Mouse (Mus musculus) intestine, embryonic 15.5 days (tissue): ENCODE results near the gene Egfl8. TPM values are rescaled to one million over a fixed set of nuclear protein-coding genes. Genes with fewer than 3 reads are reported as not detected.
A peak's percentile ranks its signal among the peaks of the same experiment; 100 is the strongest.

Source experiments
- ATAC-seq: fragments of 200-750 bp; cut with Nextera tagmentation; 2 replicates; pipeline ENCODE4 v1.8.0; 2017; ENCODE audit warnings: moderate TSS enrichment, moderate library complexity
- H3K27ac ChIP-seq: fragments of 300-500 bp; sonication (generic); 2 replicates; pipeline ENCODE4 v1.5.1; 2015; ENCODE audit warnings: mild to moderate bottlenecking, inconsistent platforms
- H3K27me3 ChIP-seq: fragments of 300-500 bp; sonication (generic); replicated peaks from 2 replicates; pipeline ENCODE4 v1.6.1; 2015; ENCODE audit warnings: inconsistent platforms
- H3K36me3 ChIP-seq: fragments of 300-500 bp; sonication (generic); 2 replicates; pipeline ENCODE4 v1.6.1; 2015; ENCODE audit warnings: inconsistent platforms
- H3K4me1 ChIP-seq: fragments of 300-500 bp; sonication (generic); replicated peaks from 2 replicates; pipeline ENCODE4 v1.6.1; 2015; ENCODE audit warnings: inconsistent platforms
- H3K4me2 ChIP-seq: fragments of 300-500 bp; sonication (generic); replicated peaks from 2 replicates; pipeline ENCODE4 v1.6.1; 2015; ENCODE audit warnings: mild to moderate bottlenecking, inconsistent platforms
- H3K4me3 ChIP-seq: fragments of 300-500 bp; sonication (generic); replicated peaks from 2 replicates; pipeline ENCODE4 v1.5.1; 2015; ENCODE audit warnings: inconsistent platforms
- H3K9ac ChIP-seq: fragments of 300-500 bp; sonication (generic); 2 replicates; pipeline ENCODE4 v1.6.1; 2015; ENCODE audit warnings: inconsistent platforms
- H3K9me3 ChIP-seq: fragments of 300-500 bp; sonication (generic); 2 replicates; pipeline ENCODE4 v1.6.1; 2016; ENCODE audit warnings: inconsistent platforms
- WGBS: fragments of 180-500 bp; shearing (Covaris S2); methylation state at CpG from one replicate; pipeline ENCODE4 v1.1.7; 2015; 5-methylcytosine and 5-hydroxymethylcytosine counted together
- polyA plus RNA-seq: library from polyadenylated mRNA; unstranded; fragments of >200 nt; fragmentation: Nextera tagmentation; extraction: Ambion mirVana; gene quantifications from 2 replicates; pipeline ENCODE4 v1.2.1, GENCODE M21; 2015

Gene Egfl8
- polyA plus RNA-seq, 1 experiment from 2014 or later: 3.0 TPM

- Histone ChIP-seq H3K4me3 (no peak overlapping the region), H3K27ac (no peak overlapping the region), H3K9ac (no peak overlapping the region), H3K36me3 (peaks cover 21% of the 10 kb centered on the region; the same call in 1 of the 2 replicates), H3K4me2 (no peak overlapping the region), H3K27me3 (peaks cover 3% of the 10 kb centered on the region), H3K4me1 (peaks cover 20% of the 10 kb centered on the region), H3K9me3 (no peaks in the 10 kb centered on the region)
- WGBS: 92% methylated on average over 3 of the region's 3 CpGs
- ATAC-seq: no peak
Observed at GRCm38 (mm10) chr17:34624981-34625380, 9.2 kb upstream of the Egfl8 start.

- H3K27ac ChIP-seq: no peak overlapping the region
- H3K9me3 ChIP-seq: no peaks in the 10 kb centered on the region
- peaks cover 11% of the 10 kb centered on the region for H3K4me1 ChIP-seq
- H3K36me3 ChIP-seq: peaks cover 21% of the 10 kb centered on the region; the same call in 1 of the 2 replicates
- no peak overlapping the region for H3K4me2 ChIP-seq
- ATAC-seq: no peak
- no peak overlapping the region for H3K4me3 ChIP-seq
- no peak overlapping the region for H3K9ac ChIP-seq
- H3K27me3 ChIP-seq: no peaks in the 10 kb centered on the region
- 84% methylated on average over 9 of the region's 9 CpGs for WGBS
Observed at GRCm38 (mm10) chr17:34623161-34623560, 7.4 kb upstream of the Egfl8 start.

- Histone ChIP-seq H3K9me3 (no peaks in the 10 kb centered on the region), H3K4me3 (no peak overlapping the region), H3K27ac (peak overlapping the region; percentile 20; the same call in 1 of the 2 replicates), H3K36me3 (peaks cover 21% of the 10 kb centered on the region), H3K4me2 (no peak overlapping the region), H3K4me1 (peaks cover 3% of the 10 kb centered on the region), H3K9ac (no peak overlapping the region), H3K27me3 (no peaks in the 10 kb centered on the region)
- WGBS: 67% methylated on average over 8 of the region's 8 CpGs
- 0 out of 2 replicates have a peak, but pooled peaks have one; percentile 21 for ATAC-seq
Observed at GRCm38 (mm10) chr17:34621006-34621405, 5.2 kb upstream of the Egfl8 start.

- H3K4me2 ChIP-seq: no peak overlapping the region
- H3K4me1 ChIP-seq: 0 out of 2 replicates have a peak, but pooled peaks cover 2% of the 10 kb centered on the region
- WGBS: 20% methylated on average over 6 of the region's 6 CpGs
- no peaks in the 10 kb centered on the region for H3K27me3 ChIP-seq
- no peak overlapping the region for H3K9ac ChIP-seq
- H3K4me3 ChIP-seq: no peak overlapping the region
- H3K9me3 ChIP-seq: no peaks in the 10 kb centered on the region
- ATAC-seq: peak; percentile 37
- H3K27ac ChIP-seq: no peak overlapping the region
- H3K36me3 ChIP-seq: peaks cover 27% of the 10 kb centered on the region
Observed at GRCm38 (mm10) chr17:34618999-34619398, 3.2 kb upstream of the Egfl8 start.

GRCm38 (mm10) chr17:34613830-34614229, 1.9 kb downstream of the Egfl8 start:
- 0 out of 2 replicates have a peak, but pooled peaks cover 2% of the 10 kb centered on the region for H3K4me1 ChIP-seq
- no peaks in the 10 kb centered on the region for H3K27me3 ChIP-seq
- ATAC-seq: no peak
- no peak overlapping the region for H3K4me2 ChIP-seq
- no peak overlapping the region for H3K9ac ChIP-seq
- no peak overlapping the region for H3K4me3 ChIP-seq
- H3K9me3 ChIP-seq: no peaks in the 10 kb centered on the region
- H3K27ac ChIP-seq: no peak overlapping the region
- H3K36me3 ChIP-seq: peaks cover 42% of the 10 kb centered on the region
- whole genome bisulfite sequencing: 93% methylated on average over 10 of the region's 10 CpGs

- H3K27ac ChIP-seq: no peak overlapping the region
- H3K27me3 ChIP-seq: no peaks in the 10 kb centered on the region
- H3K36me3 ChIP-seq: peaks cover 42% of the 10 kb centered on the region
- no peak overlapping the region for H3K4me2 ChIP-seq
- ATAC-seq: no peak
- 87% methylated on average over 11 of the region's 11 CpGs for WGBS
- no peaks in the 10 kb centered on the region for H3K9me3 ChIP-seq
- no peak overlapping the region for H3K9ac ChIP-seq
- H3K4me1 ChIP-seq: 0 out of 2 replicates have a peak, but pooled peaks cover 6% of the 10 kb centered on the region
- no peak overlapping the region for H3K4me3 ChIP-seq
Observed at GRCm38 (mm10) chr17:34613054-34613645, 2.6 kb downstream of the Egfl8 start.

- H3K36me3 ChIP-seq: peaks cover 42% of the 10 kb centered on the region
- WGBS: 93% methylated on average over 8 of the region's 8 CpGs
- H3K27me3 ChIP-seq: no peaks in the 10 kb centered on the region
- H3K9me3 ChIP-seq: no peaks in the 10 kb centered on the region
- no peak overlapping the region for H3K4me3 ChIP-seq
- no peak for ATAC-seq
- no peak overlapping the region for H3K4me2 ChIP-seq
- peaks cover 21% of the 10 kb centered on the region for H3K4me1 ChIP-seq
- no peak overlapping the region for H3K27ac ChIP-seq
- H3K9ac ChIP-seq: no peak overlapping the region
Observed at GRCm38 (mm10) chr17:34611050-34611449, 4.7 kb downstream of the Egfl8 start.

- 78% methylated on average over 7 of the region's 7 CpGs for WGBS
- no peaks in the 10 kb centered on the region for H3K9me3 ChIP-seq
- H3K4me3 ChIP-seq: no peak overlapping the region
- no peak overlapping the region for H3K27ac ChIP-seq
- H3K9ac ChIP-seq: no peak overlapping the region
- peaks cover 29% of the 10 kb centered on the region for H3K4me1 ChIP-seq
- peaks cover 24% of the 10 kb centered on the region for H3K36me3 ChIP-seq
- no peaks in the 10 kb centered on the region for H3K27me3 ChIP-seq
- H3K4me2 ChIP-seq: no peak overlapping the region
- no peak for ATAC-seq
Observed at GRCm38 (mm10) chr17:34607997-34608396, 7.8 kb downstream of the Egfl8 start.

- Histone ChIP-seq H3K27ac (peak overlapping the region; percentile 91), H3K9ac (peak overlapping the region; percentile 95), H3K9me3 (no peaks in the 10 kb centered on the region), H3K4me2 (peak overlapping the region; percentile 91), H3K4me3 (peak overlapping the region; percentile 88), H3K27me3 (no peaks in the 10 kb centered on the region), H3K36me3 (peaks cover 14% of the 10 kb centered on the region), H3K4me1 (peaks cover 39% of the 10 kb centered on the region)
- no peak; the same call in 1 of the 2 replicates for ATAC-seq
- WGBS: 12% methylated on average over 32 of the region's 32 CpGs
Observed at GRCm38 (mm10) chr17:34606186-34607039, 9.4 kb downstream of the Egfl8 start.

GRCm38 (mm10) chr17:34605609-34606008, 10.2 kb downstream of the Egfl8 start:
- WGBS: under 1% methylated on average over 27 of the region's 30 CpGs
- H3K4me1 ChIP-seq: peaks cover 39% of the 10 kb centered on the region
- peak overlapping the region; percentile 95 for H3K9ac ChIP-seq
- H3K36me3 ChIP-seq: peaks cover 11% of the 10 kb centered on the region
- peak overlapping the region; percentile 88 for H3K4me3 ChIP-seq
- peak overlapping the region; percentile 91 for H3K27ac ChIP-seq
- H3K27me3 ChIP-seq: no peaks in the 10 kb centered on the region
- H3K4me2 ChIP-seq: peak overlapping the region; percentile 91
- peak; percentile 60 for ATAC-seq
- H3K9me3 ChIP-seq: no peaks in the 10 kb centered on the region

GRCm38 (mm10) chr17:34604511-34605237, 11.1 kb downstream of the Egfl8 start:
- peak overlapping the region; percentile 91 for H3K27ac ChIP-seq
- no peak; the same call in 1 of the 2 replicates for ATAC-seq
- no peaks in the 10 kb centered on the region for H3K9me3 ChIP-seq
- peak overlapping the region; percentile 88 for H3K4me3 ChIP-seq
- peaks cover 42% of the 10 kb centered on the region for H3K4me1 ChIP-seq
- 13% methylated on average over 24 of the region's 24 CpGs for WGBS
- H3K27me3 ChIP-seq: no peaks in the 10 kb centered on the region
- H3K4me2 ChIP-seq: peak overlapping the region; percentile 91
- H3K36me3 ChIP-seq: peaks cover 16% of the 10 kb centered on the region
- H3K9ac ChIP-seq: peak overlapping the region; percentile 95

GRCm38 (mm10) chr17:34604061-34604508, 11.7 kb downstream of the Egfl8 start, which contains the start of gene Agpat1:
Gene Agpat1, plus strand, starts transcription at chr17:34604262.
- peak within 1 kb of the TSS; percentile 91 for H3K27ac ChIP-seq
- peak within 1 kb of the TSS; percentile 91 for H3K4me2 ChIP-seq
- peak; percentile 89 for ATAC-seq
- H3K36me3 ChIP-seq: peaks cover 16% of the 10 kb centered on the region
- no peaks in the 10 kb centered on the region for H3K9me3 ChIP-seq
- peaks cover 45% of the 10 kb centered on the region for H3K4me1 ChIP-seq
- H3K9ac ChIP-seq: peak within 1 kb of the TSS; percentile 95
- H3K4me3 ChIP-seq: peak within 1 kb of the TSS; percentile 88
- under 1% methylated on average over 35 of the region's 35 CpGs for WGBS
- no peaks in the 10 kb centered on the region for H3K27me3 ChIP-seq
